Mouse (Mus musculus): ENCODE data around the gene Npr2. TPM values are rescaled to one million over a fixed set of nuclear protein-coding genes. Genes with fewer than 3 reads are reported as not detected.
"Not testable (repeated sequence)": the region's sequence is repeated elsewhere in the genome, so short reads cannot be mapped to it uniquely, and the experiment has no call there.

Gene Npr2
- polyA plus RNA-seq, 1 experiment: 140 TPM

DNA sequence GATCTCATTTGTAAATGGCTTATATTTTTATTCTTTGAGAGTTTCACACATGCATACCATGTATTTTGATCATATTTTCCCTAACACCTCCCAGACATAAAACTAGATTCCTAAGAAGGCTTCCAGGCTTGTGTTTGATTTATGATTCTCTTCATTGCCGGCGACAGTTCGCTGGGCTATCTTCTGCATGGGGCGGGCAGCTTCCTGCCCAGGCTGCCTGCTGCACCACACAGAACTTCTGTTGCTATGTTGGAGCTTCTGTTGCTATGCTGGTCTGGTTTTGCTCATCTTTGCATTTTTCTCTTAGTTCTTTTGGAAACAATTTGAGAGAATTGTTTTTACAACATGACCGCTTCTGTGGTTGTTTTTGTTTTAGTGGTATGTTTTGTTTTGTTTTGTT lies 40.2 kb upstream of the Npr2 start:
- TF ChIP-seq POLR2A (IDR thresholded peaks at IDR 0.05; ENCODE audit: borderline replicate concordance, insufficient read depth, low read length): no peak
- no peak for TF ChIP-seq CTCF (IDR thresholded peaks at IDR 0.05; ENCODE audit: borderline replicate concordance, insufficient read depth, low read depth, low read length)
- Histone ChIP-seq H3K27me3 (ENCODE audit: control insufficient read depth, insufficient read depth, low read length) (no peaks in the 10 kb centered on the region), H3K4me1 (ENCODE audit: control insufficient read depth, insufficient read depth, low read length) (no peaks in the 10 kb centered on the region), H3K4me3 (replicated peaks; ENCODE audit: insufficient read depth, low read depth, low read length) (no peak overlapping the region), H3K27ac (ENCODE audit: insufficient read depth, low read length) (no peak overlapping the region)
- DNase-seq: no peak
- 80% methylated on average over 5 of the region's 5 CpGs for WGBS

DNA sequence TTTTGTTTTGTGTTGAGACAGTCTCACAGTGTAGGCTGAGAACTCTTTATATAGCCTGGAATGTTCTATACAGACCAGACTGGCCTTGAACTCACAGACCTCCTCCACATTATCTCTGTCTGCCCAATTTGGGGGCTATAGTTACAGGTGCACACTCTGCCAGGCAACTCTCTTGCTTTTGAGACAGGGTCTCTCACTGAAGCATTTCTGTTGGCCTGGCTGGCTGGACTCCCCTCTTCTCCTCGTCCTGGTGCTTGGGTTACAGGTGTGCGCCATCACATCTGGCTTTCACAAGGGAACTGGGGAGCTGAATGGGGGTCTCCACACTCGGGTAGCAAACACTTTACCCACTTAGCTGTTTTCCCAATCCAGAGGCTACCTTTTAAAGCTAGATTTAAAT lies 39.8 kb upstream of the Npr2 start:
- H3K4me3 ChIP-seq (replicated peaks; ENCODE audit: insufficient read depth, low read depth, low read length): no peak overlapping the region
- no peak for DNase-seq
- H3K4me1 ChIP-seq (ENCODE audit: control insufficient read depth, insufficient read depth, low read length): no peaks in the 10 kb centered on the region
- no peak for TF ChIP-seq POLR2A (IDR thresholded peaks at IDR 0.05; ENCODE audit: borderline replicate concordance, insufficient read depth, low read length)
- TF ChIP-seq CTCF (IDR thresholded peaks at IDR 0.05; ENCODE audit: borderline replicate concordance, insufficient read depth, low read depth, low read length): no peak
- H3K27me3 ChIP-seq (ENCODE audit: control insufficient read depth, insufficient read depth, low read length): no peaks in the 10 kb centered on the region
- WGBS: 76% methylated on average over 3 of the region's 3 CpGs
- H3K27ac ChIP-seq (ENCODE audit: insufficient read depth, low read length): no peak overlapping the region

DNA sequence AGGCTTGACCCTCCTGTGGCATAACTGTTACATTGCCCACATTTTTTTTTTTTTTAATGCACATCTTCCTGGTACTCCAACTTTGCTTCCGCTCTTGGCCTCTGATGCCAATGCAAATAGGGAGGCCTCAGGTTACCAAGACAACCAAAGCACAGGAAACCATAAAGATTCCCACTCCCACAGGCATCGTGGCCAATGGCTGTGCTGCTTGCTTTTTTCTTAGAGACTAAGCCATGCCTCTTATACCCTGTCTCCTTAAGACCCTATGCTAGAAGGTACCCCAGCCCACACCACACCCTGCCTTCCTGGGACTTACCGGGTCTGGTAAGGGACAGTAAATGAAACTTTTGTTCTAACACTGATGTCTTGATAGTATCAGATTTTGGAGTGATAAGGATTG lies 38.3 kb upstream of the Npr2 start:
- no peak overlapping the region for H3K4me3 ChIP-seq (replicated peaks; ENCODE audit: insufficient read depth, low read depth, low read length)
- no peak for DNase-seq
- 62% methylated on average over 3 of the region's 3 CpGs for WGBS

DNA sequence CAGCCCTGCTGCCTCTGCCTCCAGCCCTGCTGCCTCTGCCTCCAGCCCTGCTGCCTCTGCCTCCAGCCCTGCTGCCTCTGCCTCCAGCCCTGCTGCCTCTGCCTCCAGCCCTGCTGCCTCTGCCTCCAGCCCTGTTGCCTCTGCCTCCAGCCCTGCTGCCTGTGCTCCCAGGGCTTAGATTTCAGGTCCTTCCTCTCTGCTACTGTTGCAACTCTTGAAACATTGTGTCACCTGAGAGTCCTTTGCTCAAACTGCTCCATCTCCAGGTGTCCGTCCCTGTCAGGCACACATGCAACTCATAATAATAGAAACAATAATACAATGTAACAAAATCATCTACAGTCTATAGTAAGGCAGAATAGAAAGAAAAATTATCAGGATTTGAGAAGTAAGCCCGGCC lies 35.1 kb upstream of the Npr2 start:
- H3K4me1 ChIP-seq (ENCODE audit: control insufficient read depth, insufficient read depth, low read length); DNase-seq; H3K4me3 ChIP-seq (replicated peaks; ENCODE audit: insufficient read depth, low read depth, low read length); H3K27ac ChIP-seq (ENCODE audit: insufficient read depth, low read length); H3K27me3 ChIP-seq (ENCODE audit: control insufficient read depth, insufficient read depth, low read length): not testable (repeated sequence)
- 86% methylated on average over 2 of the region's 2 CpGs for WGBS

More for the DNA sequence above, 38.3 kb upstream of the Npr2 start:
- TF ChIP-seq CTCF (IDR thresholded peaks at IDR 0.05; ENCODE audit: borderline replicate concordance, insufficient read depth, low read depth, low read length): no peak
- no peak for TF ChIP-seq POLR2A (IDR thresholded peaks at IDR 0.05; ENCODE audit: borderline replicate concordance, insufficient read depth, low read length)
- no peaks in the 10 kb centered on the region for H3K4me1 ChIP-seq (ENCODE audit: control insufficient read depth, insufficient read depth, low read length)
- no peak overlapping the region for H3K27ac ChIP-seq (ENCODE audit: insufficient read depth, low read length)
- H3K27me3 ChIP-seq (ENCODE audit: control insufficient read depth, insufficient read depth, low read length): no peaks in the 10 kb centered on the region

DNA sequence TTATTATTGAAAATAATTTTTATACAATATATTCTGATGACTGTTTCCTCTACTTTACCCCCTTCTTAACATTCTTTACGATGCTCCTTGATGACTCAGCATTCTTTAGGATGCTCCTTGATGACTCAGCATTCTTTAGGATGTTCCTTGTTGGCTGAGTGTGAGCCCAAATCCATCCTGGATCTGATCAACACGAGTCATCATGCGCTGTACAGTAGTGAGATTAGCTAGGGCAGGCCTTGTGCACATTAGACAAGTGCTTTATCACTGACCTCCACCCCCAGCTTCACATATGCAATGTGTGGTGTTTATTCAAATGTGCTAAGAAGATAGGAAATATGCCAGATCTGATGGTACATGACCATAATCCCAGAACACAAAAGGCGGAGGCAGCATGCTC lies 33.5 kb upstream of the Npr2 start:
- WGBS: 81% methylated on average over 4 of the region's 4 CpGs
- H3K27me3 ChIP-seq (ENCODE audit: control insufficient read depth, insufficient read depth, low read length): no peaks in the 10 kb centered on the region
- TF ChIP-seq POLR2A (IDR thresholded peaks at IDR 0.05; ENCODE audit: borderline replicate concordance, insufficient read depth, low read length): no peak
- no peak for TF ChIP-seq CTCF (IDR thresholded peaks at IDR 0.05; ENCODE audit: borderline replicate concordance, insufficient read depth, low read depth, low read length)

DNA sequence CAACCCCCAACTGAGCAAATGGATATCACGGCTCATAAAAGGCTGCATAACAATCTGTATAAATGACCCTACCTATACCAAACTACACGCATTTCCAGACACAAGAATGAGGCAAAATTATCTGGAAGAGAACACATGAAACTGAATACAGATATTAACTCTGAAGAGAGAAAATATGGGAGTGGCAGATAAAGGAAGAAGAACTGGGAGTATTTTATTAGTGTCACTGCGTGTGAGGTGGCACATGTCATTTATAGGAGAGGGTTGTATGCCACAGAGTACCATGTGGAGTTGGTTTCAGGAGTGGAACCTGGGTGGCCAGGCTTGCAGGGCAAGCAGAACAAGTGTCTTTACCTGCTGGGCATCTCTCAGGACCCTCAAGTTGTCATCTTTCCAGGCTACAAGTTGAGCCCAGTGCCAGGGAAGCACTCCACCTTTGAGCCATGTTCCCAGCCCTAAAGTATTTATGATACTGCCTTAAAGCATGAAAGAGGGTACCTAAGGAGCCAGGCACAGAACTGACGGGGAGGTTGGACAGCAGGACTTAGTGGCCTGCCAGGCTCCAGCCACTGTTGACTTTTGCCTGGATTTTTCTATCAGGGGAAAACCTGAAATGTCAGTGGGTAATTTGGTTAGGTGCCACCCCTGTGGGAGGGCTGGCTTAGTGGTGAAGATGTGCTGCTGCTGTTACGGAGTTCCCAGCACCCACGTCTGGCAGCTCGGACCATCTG lies 32.9 kb upstream of the Npr2 start:
- Histone ChIP-seq H3K27ac (ENCODE audit: insufficient read depth, low read length) (no peak overlapping the region), H3K27me3 (ENCODE audit: control insufficient read depth, insufficient read depth, low read length) (no peaks in the 10 kb centered on the region), H3K4me3 (replicated peaks; ENCODE audit: insufficient read depth, low read depth, low read length) (no peak overlapping the region), H3K4me1 (ENCODE audit: control insufficient read depth, insufficient read depth, low read length) (no peaks in the 10 kb centered on the region)
- TF ChIP-seq CTCF (IDR thresholded peaks at IDR 0.05; ENCODE audit: borderline replicate concordance, insufficient read depth, low read depth, low read length) (no peak), POLR2A (IDR thresholded peaks at IDR 0.05; ENCODE audit: borderline replicate concordance, insufficient read depth, low read length) (no peak)
- no peak for DNase-seq
- WGBS: 82% methylated on average over 7 of the region's 7 CpGs

More for the DNA sequence above, 33.5 kb upstream of the Npr2 start:
- H3K4me3 ChIP-seq (replicated peaks; ENCODE audit: insufficient read depth, low read depth, low read length): no peak overlapping the region
- no peak overlapping the region for H3K27ac ChIP-seq (ENCODE audit: insufficient read depth, low read length)
- DNase-seq: no peak
- H3K4me1 ChIP-seq (ENCODE audit: control insufficient read depth, insufficient read depth, low read length): no peaks in the 10 kb centered on the region

DNA sequence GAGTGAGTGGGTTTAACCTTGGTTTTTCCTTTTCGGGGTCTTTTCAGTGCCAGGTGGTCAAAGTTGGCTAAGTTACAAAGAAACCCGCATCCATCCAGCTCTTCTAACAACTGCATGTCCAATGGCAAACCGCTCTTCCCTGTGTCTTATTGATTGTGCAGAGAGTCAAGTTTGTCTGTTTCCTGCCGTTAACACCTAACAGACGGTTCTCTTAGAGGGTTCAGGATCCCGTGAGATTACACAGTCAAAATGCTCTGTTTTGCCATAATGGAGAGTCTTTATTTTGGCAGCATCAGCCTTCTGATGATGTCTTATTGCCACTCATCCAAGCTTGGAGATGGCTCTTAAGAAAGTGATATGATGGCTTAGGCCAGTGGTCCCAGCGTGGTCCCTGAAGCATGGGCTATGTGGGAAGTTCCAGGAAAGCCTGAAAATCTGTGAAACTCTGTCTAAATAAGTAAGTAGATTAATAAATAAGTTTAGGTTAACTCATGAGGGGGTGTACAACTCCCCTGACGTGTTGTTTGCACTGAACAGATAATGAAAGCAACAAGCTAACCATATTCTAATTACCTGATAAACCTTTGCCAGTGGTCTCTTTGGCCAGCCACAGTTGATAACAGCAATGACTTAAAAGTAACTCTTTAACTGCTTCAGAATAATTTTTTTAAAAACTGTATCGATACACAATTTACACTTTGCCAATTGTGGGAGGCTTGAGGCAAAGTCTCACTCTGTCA lies 31.4 kb upstream of the Npr2 start:
- Histone ChIP-seq H3K4me1 (ENCODE audit: control insufficient read depth, insufficient read depth, low read length) (no peaks in the 10 kb centered on the region), H3K27ac (ENCODE audit: insufficient read depth, low read length) (no peak overlapping the region), H3K27me3 (ENCODE audit: control insufficient read depth, insufficient read depth, low read length) (no peaks in the 10 kb centered on the region), H3K4me3 (replicated peaks; ENCODE audit: insufficient read depth, low read depth, low read length) (no peak overlapping the region)
- DNase-seq: no peak
- WGBS: 65% methylated on average over 9 of the region's 9 CpGs
- no peak for TF ChIP-seq POLR2A (IDR thresholded peaks at IDR 0.05; ENCODE audit: borderline replicate concordance, insufficient read depth, low read length)
- TF ChIP-seq CTCF (IDR thresholded peaks at IDR 0.05; ENCODE audit: borderline replicate concordance, insufficient read depth, low read depth, low read length): no peak

DNA sequence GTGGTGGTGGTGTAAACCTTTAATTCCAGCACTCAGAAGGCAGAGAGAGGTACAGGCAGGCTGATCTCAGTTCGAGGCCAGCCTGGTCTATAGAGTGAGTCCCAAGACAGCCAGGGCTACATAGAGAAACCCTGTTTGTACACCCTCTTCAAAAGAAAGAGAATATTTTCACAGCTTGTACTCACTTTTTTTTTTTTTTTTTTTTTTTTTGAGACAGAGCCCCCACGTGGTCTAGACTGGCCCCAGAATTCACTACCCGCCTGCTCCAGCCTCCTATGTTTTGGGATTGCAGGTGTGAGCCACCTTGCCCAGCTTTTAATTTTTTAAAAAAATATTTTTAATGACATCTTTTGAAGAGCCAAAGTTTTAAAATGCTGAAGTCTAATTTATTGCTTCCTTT lies 27.6 kb upstream of the Npr2 start:
- no peak for DNase-seq
- Histone ChIP-seq H3K27ac (ENCODE audit: insufficient read depth, low read length) (no peak overlapping the region), H3K4me1 (ENCODE audit: control insufficient read depth, insufficient read depth, low read length) (no peaks in the 10 kb centered on the region), H3K27me3 (ENCODE audit: control insufficient read depth, insufficient read depth, low read length) (no peaks in the 10 kb centered on the region), H3K4me3 (replicated peaks; ENCODE audit: insufficient read depth, low read depth, low read length) (no peak overlapping the region)
- no peak for TF ChIP-seq POLR2A (IDR thresholded peaks at IDR 0.05; ENCODE audit: borderline replicate concordance, insufficient read depth, low read length)
- no peak for TF ChIP-seq CTCF (IDR thresholded peaks at IDR 0.05; ENCODE audit: borderline replicate concordance, insufficient read depth, low read depth, low read length)
- WGBS: 59% methylated on average over 3 of the region's 3 CpGs

Measured in cerebellum, adult 2 months (tissue).